Mouse (Mus musculus) bone marrow macrophage, adult 2 months (primary cell): ENCODE results near the gene Artn.

Experiments used
- CTCF ChIP-seq: IDR thresholded peaks from 2 replicates; pipeline ENCODE4 v1.5.1; 2012; ENCODE audit warnings: low read depth, mild to moderate bottlenecking, low read length, moderate library complexity
- POLR2A ChIP-seq: IDR thresholded peaks from 2 replicates; pipeline ENCODE4 v1.6.1; 2012; ENCODE audit warnings: mild to moderate bottlenecking, low read depth, low read length, borderline replicate concordance

- TF ChIP-seq CTCF, result no peak
- no peak for TF ChIP-seq POLR2A
These were observed 42.4 kb downstream of the Artn start, which contains the start of gene Atp6v0b for GRCm38 (mm10) chr4:117887133-117887532.
